Mouse (Mus musculus) right cerebral cortex, postnatal 4 days (tissue): ENCODE measurements around the gene Rhox12.

Experiments used
- DNase-seq: peaks from one replicate; pipeline ENCODE4 v3.0.0-alpha.2; 2022

The Rhox12 gene

DNA sequence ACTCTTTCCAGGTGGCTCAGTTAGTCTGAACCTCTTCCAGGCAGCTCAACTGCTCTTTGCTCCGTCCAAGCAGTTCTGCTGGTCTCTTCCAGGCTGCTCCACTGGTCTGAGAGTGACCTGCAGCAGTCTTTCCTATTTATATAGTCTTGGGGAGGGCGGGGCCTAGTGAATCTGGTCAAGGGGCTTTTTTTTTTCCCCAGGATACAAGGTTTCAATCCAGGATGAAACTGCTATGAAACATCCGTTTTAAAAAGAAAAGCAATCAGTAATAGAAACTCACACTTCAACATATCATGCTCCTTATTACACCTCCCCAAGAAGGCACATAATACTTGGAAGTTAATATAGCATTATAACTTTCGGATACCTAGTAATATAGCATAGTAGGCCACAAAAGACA is at the start of gene Rhox12:
TSS of gene Rhox12 (minus strand) at position 101 of the 400 bp plus-strand sequence.
- no peak for DNase-seq

DNA sequence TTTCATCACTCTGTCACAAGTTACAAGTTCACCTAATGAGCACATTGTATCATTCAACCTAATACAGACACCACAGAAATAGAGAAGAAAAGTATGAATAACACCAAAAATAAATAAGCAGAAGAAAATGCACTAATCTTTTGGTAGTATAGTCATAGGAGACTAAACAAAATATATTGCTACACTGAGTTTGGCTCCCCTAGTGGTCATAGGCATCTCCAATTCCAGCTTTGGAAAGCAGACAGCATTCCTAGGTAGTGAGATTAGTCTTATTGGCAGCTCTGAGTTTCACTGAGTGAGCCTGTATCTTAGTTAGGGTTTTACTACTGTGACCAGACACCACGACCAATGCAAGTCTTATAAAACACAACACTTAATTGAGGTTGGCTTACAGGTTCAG is 48.4 kb upstream of the Rhox12 start:
- DNase-seq = no peak

DNA sequence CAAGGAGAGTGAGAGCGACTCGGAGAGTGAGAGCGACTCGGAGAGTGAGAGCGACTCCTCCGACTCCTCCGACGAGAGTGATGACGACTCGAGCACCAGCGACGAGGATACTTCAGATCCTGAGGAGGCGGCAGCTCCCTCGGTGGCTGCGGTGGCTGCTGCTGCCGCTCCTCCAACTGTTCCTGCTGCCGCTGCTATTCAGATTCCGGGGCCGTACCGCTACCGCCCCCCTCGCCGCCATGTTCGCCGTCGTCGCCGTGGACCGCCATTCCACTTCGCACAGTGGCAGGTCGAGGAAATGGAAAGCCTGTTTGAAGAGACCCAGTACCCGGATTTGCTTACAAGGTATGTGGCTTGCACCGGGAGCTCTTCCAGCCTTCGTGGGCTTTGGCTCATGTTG is 10.8 kb upstream of the Rhox12 start:
- DNase-seq = no peak

DNA sequence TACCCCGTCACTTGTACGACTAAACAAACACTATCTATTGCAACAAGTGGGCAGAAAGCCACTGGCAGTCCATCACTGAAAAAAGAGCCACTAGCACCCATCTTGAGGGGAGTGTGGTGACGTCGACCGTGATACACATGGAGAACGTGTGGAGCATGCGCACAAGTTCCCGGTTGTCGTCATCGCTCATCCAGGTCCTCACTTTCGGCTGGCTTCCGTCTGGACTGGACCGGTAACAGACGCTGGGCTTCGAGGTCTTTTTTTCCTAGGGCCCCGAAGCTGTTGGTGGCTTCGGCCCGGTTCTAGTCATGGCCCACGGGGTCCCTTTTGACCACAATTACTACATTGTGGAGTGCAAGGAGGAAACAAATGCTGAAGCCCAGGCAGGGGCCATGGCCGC is 10.3 kb upstream of the Rhox12 start, which contains the start of gene Rhox13:
TSS of gene Rhox13 (plus strand) at position 238 of the 400 bp plus-strand sequence.
- no peak for DNase-seq

DNA sequence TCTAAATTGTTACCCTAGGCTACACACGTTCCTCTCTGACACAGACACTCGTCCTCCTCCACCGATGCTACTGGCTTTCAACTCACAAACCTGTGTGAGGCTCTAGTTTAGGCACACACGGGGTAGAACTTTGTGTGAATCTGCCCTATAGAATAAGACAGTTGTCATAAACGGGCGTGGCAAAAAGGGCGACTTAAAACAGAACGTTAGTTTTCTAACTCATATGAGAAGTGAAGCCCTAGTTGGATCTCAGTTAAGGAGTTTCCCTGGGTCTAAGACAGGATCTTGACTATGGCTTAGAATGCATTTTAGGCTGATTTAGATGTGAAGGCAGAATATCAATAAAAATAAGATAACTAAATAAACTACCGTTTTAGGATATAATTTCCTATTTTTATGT is 25.7 kb downstream of the Rhox12 start, which contains the start of gene Rhox11:
TSS of gene Rhox11 (minus strand) at position 101 of the 400 bp plus-strand sequence.
- no peak for DNase-seq

DNA sequence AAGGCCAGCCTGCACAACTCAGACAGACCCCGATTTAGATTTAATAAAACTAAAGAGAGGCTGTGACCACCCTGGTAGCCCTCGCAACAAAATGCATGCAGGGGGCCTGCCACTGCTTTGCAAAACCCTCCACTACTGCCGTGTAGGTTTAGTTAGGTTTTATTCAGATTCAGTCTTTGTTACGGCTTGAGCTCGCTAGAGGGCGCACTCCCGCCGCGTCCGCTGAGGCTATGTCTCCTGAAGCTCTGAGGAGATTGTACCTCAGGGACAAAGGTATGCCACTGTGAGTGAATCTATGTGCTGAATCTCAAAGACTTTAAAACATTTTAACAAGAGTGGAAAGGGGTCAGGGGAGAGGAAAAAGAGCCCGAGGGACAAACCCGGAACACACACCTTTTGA is 26.5 kb downstream of the Rhox12 start:
- DNase-seq = peak; percentile 74

DNA sequence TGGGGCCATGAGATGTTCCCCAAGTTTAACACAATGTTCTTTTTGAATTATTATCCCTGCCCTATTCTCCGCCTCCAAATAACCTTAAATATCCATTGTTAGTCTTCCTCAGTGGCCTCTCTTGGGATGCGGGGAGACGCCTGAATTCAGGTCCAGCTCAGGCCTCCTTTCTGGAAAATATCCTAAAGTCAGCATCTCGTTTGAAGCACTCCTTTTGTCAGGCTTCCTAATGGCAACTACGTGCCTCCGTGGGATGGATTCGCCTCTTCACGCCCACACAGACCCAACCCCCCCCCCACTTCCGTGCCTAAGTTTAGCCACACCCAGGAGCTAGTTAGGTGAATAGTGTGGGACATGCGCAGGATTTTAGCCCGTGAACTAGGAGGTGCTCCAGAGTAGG is 44.5 kb downstream of the Rhox12 start, which contains the start of gene Rhox10:
TSS of gene Rhox10 (plus strand) at position 301 of the 400 bp plus-strand sequence.
- DNase-seq = no peak

DNA sequence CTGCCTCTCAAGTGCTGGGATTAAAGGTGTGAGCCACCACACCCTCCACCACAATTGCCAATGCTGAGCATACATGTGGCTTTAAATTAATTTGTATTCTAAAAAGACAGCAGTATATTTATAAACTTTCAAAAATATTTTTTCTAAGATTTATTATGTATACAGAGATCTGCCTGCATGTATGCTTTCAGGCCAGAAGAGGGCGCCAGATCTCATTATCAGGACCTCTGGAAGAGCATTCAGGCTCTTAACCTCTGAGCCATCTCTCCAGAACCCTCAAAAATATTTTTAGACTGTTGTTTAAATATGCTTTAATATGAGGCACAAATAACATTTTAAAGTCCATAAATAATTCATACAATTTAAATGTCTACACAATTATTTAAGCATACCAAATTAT is 49.2 kb downstream of the Rhox12 start:
- peak; percentile 1 for DNase-seq
